Mouse (Mus musculus) lung, postnatal 10 days (tissue): Measurements from ENCODE around the gene Gm10778.

Source experiments
- DNase-seq: peaks from one replicate; pipeline ENCODE4 v3.0.0; 2021

The Gm10778 gene

GRCm38 (mm10) chr10:81648803-81649775 is at the start of gene Gm10778:
Gene Gm10778, plus strand, starts transcription at chr10:81649059.
- DNase-seq: peak; percentile 92

- DNase-seq: no peak
Observed at GRCm38 (mm10) chr10:81599630-81600029, 49.2 kb upstream of the Gm10778 start.

GRCm38 (mm10) chr10:81600096-81600495 is 48.8 kb upstream of the Gm10778 start:
- no peak for DNase-seq

- peak; percentile 97 for DNase-seq
Observed at GRCm38 (mm10) chr10:81600738-81601203, 48.1 kb upstream of the Gm10778 start, which contains the start of gene Tle6. Gene Tle6, minus strand, starts transcription at chr10:81601073.

GRCm38 (mm10) chr10:81601396-81601905 is 47.4 kb upstream of the Gm10778 start:
- DNase-seq: no peak

- DNase-seq: peak; percentile 62
Observed at GRCm38 (mm10) chr10:81602741-81603151, 46.1 kb upstream of the Gm10778 start.

- DNase-seq: no peak
Observed at GRCm38 (mm10) chr10:81604019-81604967, 44.6 kb upstream of the Gm10778 start.

- peak; percentile 93 for DNase-seq
Observed at GRCm38 (mm10) chr10:81604968-81605665, 43.7 kb upstream of the Gm10778 start.

- DNase-seq: no peak
Observed at GRCm38 (mm10) chr10:81605666-81605973, 43.2 kb upstream of the Gm10778 start.

- peak; percentile 98 for DNase-seq
Observed at GRCm38 (mm10) chr10:81605974-81606751, 42.7 kb upstream of the Gm10778 start, which contains the start of gene BC025920. Gene BC025920, plus strand, starts transcription at chr10:81606270.

- DNase-seq: no peak
Observed at GRCm38 (mm10) chr10:81608308-81608707, 40.6 kb upstream of the Gm10778 start.

GRCm38 (mm10) chr10:81612779-81613178 is 36.1 kb upstream of the Gm10778 start:
- no peak for DNase-seq

- no peak for DNase-seq
Observed at GRCm38 (mm10) chr10:81615486-81615885, 33.4 kb upstream of the Gm10778 start.

GRCm38 (mm10) chr10:81619976-81620375 is 28.9 kb upstream of the Gm10778 start:
- DNase-seq: no peak

GRCm38 (mm10) chr10:81620786-81621185 is 28.1 kb upstream of the Gm10778 start:
- no peak for DNase-seq

GRCm38 (mm10) chr10:81623441-81623840 is 25.4 kb upstream of the Gm10778 start:
- DNase-seq: no peak

- DNase-seq: no peak
Observed at GRCm38 (mm10) chr10:81626101-81626993, 22.5 kb upstream of the Gm10778 start.

- peak; percentile 95 for DNase-seq
Observed at GRCm38 (mm10) chr10:81626994-81627835, 21.6 kb upstream of the Gm10778 start, which contains the start of gene Sirt6. Gene Sirt6, minus strand, starts transcription at chr10:81627797.

GRCm38 (mm10) chr10:81627836-81628220 is 21.0 kb upstream of the Gm10778 start:
- peak; percentile 46 for DNase-seq
